Mouse (Mus musculus) kidney, postnatal 0 days (tissue): ENCODE data around the gene Morf4l1. TPM values are rescaled to one million over a fixed set of nuclear protein-coding genes. Genes with fewer than 3 reads are reported as not detected.

Experiments
- ATAC-seq: fragments of 200-750 bp; cut with Nextera tagmentation; replicated peaks from 2 replicates; pipeline ENCODE4 v1.8.0; 2017; ENCODE audit warnings: low read depth, moderate number of reproducible peaks, moderate TSS enrichment, moderate library complexity; ENCODE audit not compliant: low FRiP score
- DNase-seq: peaks from one replicate; pipeline ENCODE4 v3.0.0-alpha.2; 2016; ENCODE audit warnings: low spot score
- H3K27ac ChIP-seq: fragments of 300-500 bp; sonication (generic); 2 replicates; pipeline ENCODE4 v1.5.1; 2014; ENCODE audit warnings: mild to moderate bottlenecking
- H3K27me3 ChIP-seq: fragments of 300-500 bp; sonication (generic); 2 replicates; pipeline ENCODE4 v1.6.1; 2014; ENCODE audit warnings: low read length, mixed read lengths; ENCODE audit not compliant: insufficient read depth
- H3K36me3 ChIP-seq: fragments of 300-500 bp; sonication (generic); 2 replicates; pipeline ENCODE4 v1.6.1; 2014; ENCODE audit warnings: low read length, mixed read lengths; ENCODE audit not compliant: insufficient read depth
- H3K4me1 ChIP-seq: fragments of 300-500 bp; sonication (generic); replicated peaks from 2 replicates; pipeline ENCODE4 v1.6.1; 2014; ENCODE audit warnings: antibody characterized with exemption, low read length, mixed read lengths; ENCODE audit not compliant: insufficient read depth
- H3K4me2 ChIP-seq: fragments of 300-500 bp; sonication (generic); 2 replicates; pipeline ENCODE4 v1.6.1; 2014; ENCODE audit warnings: mild to moderate bottlenecking, low read length, moderate library complexity, mixed read lengths
- H3K4me3 ChIP-seq: fragments of 300-500 bp; sonication (generic); replicated peaks from 2 replicates; pipeline ENCODE4 v1.5.1; 2014; ENCODE audit warnings: low read depth, low read length
- H3K9ac ChIP-seq: fragments of 300-500 bp; sonication (generic); 2 replicates; pipeline ENCODE4 v1.6.1; 2014; ENCODE audit warnings: low read depth, low read length
- H3K9me3 ChIP-seq: fragments of 300-500 bp; sonication (generic); replicated peaks from 2 replicates; pipeline ENCODE4 v1.6.1; 2016; ENCODE audit warnings: low read length, inconsistent platforms, mixed read lengths
- CTCF ChIP-seq: IDR thresholded peaks from 2 replicates; pipeline ENCODE4 v1.5.1; 2016; ENCODE audit warnings: antibody characterized with exemption, low read depth, mild to moderate bottlenecking, moderate library complexity
- WGBS: fragments of 180-500 bp; shearing (Covaris S2); extraction: QIAGEN DNeasy Blood & Tissue Kit; methylation state at CpG from one replicate; pipeline ENCODE4 v1.1.7; 2014; 5-methylcytosine and 5-hydroxymethylcytosine counted together
- polyA plus RNA-seq: library from polyadenylated mRNA; unstranded; fragments of >200 nt; fragmentation: Nextera tagmentation; extraction: Ambion mirVana; gene quantifications from 2 replicates; pipeline ENCODE4 v1.2.1, GENCODE M21; 2015

The Morf4l1 gene
- polyA plus RNA-seq, 1 experiment from 2014 or later = 412 TPM

DNA sequence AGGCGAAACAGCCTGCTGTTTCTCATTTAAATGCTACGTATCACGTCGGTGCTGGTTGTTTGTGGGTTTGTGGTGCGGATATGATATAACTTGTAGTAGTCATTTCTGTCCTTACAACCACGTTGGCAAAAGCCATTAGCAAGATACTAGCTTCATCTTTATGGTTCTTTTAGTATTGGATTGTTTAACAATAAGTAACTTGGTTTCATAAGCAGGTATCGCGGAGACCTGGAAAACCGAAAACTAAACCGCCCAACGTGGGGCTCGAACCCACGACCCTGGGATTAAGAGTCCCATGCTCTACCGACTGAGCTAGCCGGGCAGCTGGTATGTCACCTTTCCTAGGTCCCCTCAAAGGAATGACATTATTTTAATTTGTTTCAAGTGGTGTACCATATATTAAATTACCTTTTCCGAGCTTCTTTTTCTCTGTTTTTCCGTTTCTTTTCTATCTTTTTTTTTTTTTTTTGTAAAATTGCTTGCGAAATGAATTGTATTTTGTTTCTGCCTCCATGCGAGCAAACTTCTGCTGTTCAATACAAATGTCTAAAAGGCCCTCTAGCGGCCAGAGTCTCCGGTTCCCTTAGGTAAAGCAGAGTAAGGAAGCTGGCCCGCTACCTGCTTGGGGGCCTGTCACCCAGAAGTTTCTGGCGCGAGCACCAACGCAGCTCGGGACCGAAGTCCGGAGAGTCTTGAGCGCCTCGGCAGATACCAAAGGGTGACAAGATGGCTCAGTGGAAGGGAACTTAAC, 11.9 kb upstream of the Morf4l1 start:
- DNase-seq (peak; percentile 88), ATAC-seq (peak; percentile 77)
- no peaks in the 10 kb centered on the region for H3K36me3 ChIP-seq
- H3K27ac ChIP-seq = no peak overlapping the region
- H3K9me3 ChIP-seq = no peaks in the 10 kb centered on the region
- H3K9ac ChIP-seq = no peak overlapping the region
- under 1% methylated on average over 30 of the region's 30 CpGs for WGBS
- H3K4me2 ChIP-seq = peak overlapping the region; percentile 49
- TF ChIP-seq CTCF = peak; percentile 67
- H3K4me1 ChIP-seq = no peaks in the 10 kb centered on the region
- no peaks in the 10 kb centered on the region for H3K27me3 ChIP-seq
- peak overlapping the region; percentile 31 for H3K4me3 ChIP-seq

DNA sequence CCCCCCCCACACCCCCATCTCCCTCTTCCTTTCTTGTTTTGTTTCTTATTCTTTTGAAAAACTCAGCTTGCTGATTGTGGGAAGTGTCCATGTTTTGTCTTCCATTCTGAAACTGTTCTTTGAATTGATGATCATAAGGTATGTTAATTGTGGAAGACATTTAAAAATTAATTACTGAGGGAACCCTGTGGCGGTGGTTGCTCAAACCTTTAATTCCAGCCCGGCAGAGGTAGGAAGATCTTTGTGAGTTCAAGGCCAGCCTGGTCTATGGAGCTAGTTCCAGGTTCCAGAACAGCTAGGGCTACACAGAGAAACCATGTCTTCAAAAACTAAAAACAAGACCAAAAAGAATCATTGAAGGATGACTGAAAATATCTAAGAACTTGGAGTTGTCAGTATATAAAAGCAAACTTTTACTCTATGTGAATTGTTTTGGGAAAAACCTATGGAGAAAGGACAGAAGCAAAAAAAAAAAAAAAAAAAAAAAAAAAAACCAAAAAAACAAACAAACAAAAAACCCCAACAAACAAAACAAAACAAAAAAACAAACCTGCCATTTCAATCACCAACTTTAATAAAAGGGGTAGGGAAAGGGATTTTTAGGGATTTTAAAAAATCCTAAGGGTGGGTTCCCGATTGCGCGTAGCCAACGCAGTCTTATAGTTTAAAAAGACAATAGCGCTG, 11.0 kb upstream of the Morf4l1 start:
- no peak overlapping the region for H3K9ac ChIP-seq
- H3K4me3 ChIP-seq = peak overlapping the region; percentile 31
- DNase-seq = no peak
- H3K27ac ChIP-seq = no peak overlapping the region
- no peaks in the 10 kb centered on the region for H3K9me3 ChIP-seq
- WGBS = 23% methylated on average over 7 of the region's 7 CpGs
- no peaks in the 10 kb centered on the region for H3K36me3 ChIP-seq
- peak overlapping the region; percentile 49 for H3K4me2 ChIP-seq
- no peaks in the 10 kb centered on the region for H3K27me3 ChIP-seq
- no peak for ATAC-seq
- no peaks in the 10 kb centered on the region for H3K4me1 ChIP-seq
- no peak for TF ChIP-seq CTCF

DNA sequence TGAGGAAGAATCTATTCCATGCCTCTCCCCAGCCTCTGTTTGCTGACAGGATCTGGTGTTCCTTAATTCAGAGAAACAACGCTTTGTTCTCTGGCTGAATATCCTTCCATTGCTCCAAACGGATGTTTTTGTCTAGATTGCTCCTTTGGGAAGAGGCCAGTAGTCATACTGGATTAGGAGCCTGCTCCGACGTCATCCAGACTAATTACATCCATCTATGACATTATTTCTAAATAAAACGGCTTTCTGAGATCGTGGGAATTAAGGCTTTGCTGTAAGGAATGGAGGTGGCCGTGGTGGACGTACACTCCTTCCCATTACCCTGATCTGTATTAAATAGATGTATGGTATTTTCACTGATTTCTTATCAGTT, 10.3 kb upstream of the Morf4l1 start:
- H3K9me3 ChIP-seq = no peaks in the 10 kb centered on the region
- peak; percentile 32 for DNase-seq
- H3K27ac ChIP-seq = 0 out of 2 replicates have a peak overlapping the region, but pooled peaks have one; percentile 19
- H3K4me1 ChIP-seq = no peaks in the 10 kb centered on the region
- H3K4me2 ChIP-seq = no peak overlapping the region
- no peak overlapping the region for H3K4me3 ChIP-seq
- no peak for ATAC-seq
- no peaks in the 10 kb centered on the region for H3K27me3 ChIP-seq
- no peak overlapping the region for H3K9ac ChIP-seq
- no peaks in the 10 kb centered on the region for H3K36me3 ChIP-seq
- WGBS = 42% methylated on average over 8 of the region's 8 CpGs
- TF ChIP-seq CTCF = no peak

DNA sequence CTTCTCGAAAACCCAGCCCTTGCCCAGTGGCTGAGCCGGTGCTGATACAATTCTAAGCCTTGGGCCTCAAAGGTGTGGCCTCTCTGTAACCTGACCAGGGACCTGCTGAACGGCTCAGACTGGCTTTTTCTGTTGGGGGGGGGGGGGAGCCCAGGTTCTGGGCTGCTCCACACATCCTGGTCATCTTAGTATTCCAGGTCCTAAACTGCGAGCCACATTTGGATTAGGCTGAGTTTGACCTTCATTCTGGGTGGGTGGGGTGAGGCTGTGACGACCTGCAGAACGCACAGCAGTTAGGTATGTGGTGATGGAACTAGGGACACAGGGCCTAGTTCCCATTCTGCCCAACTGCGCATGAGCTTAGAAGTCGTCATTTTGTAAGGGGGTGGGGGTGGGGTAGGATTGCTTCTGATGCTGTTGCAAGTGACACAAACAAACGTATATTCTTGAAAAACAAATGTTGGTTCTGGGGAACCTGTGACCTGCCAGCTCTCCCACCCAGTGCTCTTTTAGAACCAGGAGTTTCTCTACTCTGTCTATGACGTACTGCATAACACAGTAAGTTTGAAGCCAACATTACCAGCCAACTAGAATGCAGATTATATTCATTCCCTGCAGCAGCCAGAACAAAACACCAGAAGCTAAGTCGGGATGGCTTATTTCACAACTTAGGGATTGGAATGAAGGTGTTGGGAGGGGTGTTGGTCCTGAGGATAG, 9.7 kb upstream of the Morf4l1 start:
- Histone ChIP-seq H3K27me3 (no peaks in the 10 kb centered on the region), H3K36me3 (no peaks in the 10 kb centered on the region), H3K4me3 (no peak overlapping the region), H3K9ac (no peak overlapping the region), H3K4me2 (no peak overlapping the region), H3K27ac (0 out of 2 replicates have a peak overlapping the region, but pooled peaks have one; percentile 19), H3K9me3 (no peaks in the 10 kb centered on the region), H3K4me1 (no peaks in the 10 kb centered on the region)
- no peak for TF ChIP-seq CTCF
- WGBS = 42% methylated on average over 11 of the region's 11 CpGs
- no peak for DNase-seq
- ATAC-seq = 0 out of 2 replicates have a peak, but pooled peaks have one; percentile 33

DNA sequence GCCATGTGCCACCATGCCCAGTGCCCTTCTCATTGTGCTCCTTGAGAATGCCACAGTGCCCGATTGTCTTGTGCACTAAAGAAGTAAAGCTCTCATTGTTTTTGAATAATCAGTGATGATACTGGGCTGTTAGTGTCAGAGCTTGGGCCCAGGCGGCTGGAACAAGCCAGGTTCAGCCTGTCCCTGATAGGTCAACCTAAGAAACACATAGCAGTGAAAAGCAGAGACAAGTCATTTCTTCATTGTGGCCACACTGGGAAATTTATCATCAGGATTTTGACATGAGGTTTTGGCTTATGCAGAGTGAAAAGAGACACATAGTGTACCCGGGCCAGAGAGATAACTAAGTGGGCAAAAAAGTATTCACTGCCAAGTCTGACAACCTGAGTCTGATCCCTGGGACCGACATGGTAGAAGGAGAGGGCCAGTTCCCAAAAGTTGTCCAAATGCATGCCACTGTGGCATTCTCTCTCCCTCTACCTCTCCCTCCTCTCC, 7.7 kb upstream of the Morf4l1 start:
- H3K4me3 ChIP-seq = no peak overlapping the region

DNA sequence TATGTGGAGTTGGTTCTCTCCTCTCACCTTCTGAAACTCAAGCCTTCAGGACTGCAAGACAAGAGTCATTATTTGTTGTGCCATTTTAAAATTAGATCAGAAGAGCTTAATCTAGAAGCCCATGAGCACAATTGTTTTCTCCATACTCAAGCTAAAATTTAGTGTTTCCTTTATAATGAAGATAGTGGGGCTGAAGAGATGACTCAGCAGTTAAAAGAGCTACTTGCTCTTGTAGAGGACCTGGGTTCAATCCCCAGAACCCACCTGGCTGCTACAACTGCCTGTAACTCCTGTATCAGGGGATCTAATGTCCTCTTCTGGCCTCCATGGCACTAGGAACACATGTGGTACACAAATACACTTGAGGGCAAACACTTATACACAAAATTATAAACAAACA, 2.7 kb upstream of the Morf4l1 start:
- H3K4me1 ChIP-seq = 0 out of 2 replicates have a peak, but pooled peaks cover 6% of the 10 kb centered on the region
- ATAC-seq = no peak
- H3K27me3 ChIP-seq = no peaks in the 10 kb centered on the region
- H3K9me3 ChIP-seq = no peaks in the 10 kb centered on the region
- H3K27ac ChIP-seq = no peak overlapping the region
- DNase-seq = no peak
- no peaks in the 10 kb centered on the region for H3K36me3 ChIP-seq
- H3K4me3 ChIP-seq = no peak overlapping the region
- no peak overlapping the region for H3K9ac ChIP-seq
- no peak for TF ChIP-seq CTCF
- no peak overlapping the region for H3K4me2 ChIP-seq

More for the DNA sequence above, 7.7 kb upstream of the Morf4l1 start:
- WGBS = 79% methylated on average over 4 of the region's 4 CpGs
- Histone ChIP-seq H3K36me3 (no peaks in the 10 kb centered on the region), H3K9ac (no peak overlapping the region), H3K9me3 (no peaks in the 10 kb centered on the region), H3K27me3 (no peaks in the 10 kb centered on the region), H3K4me1 (no peaks in the 10 kb centered on the region), H3K27ac (no peak overlapping the region), H3K4me2 (no peak overlapping the region)
- TF ChIP-seq CTCF = no peak
- no peak for ATAC-seq
- no peak for DNase-seq
